In the genomic region with DNA sequence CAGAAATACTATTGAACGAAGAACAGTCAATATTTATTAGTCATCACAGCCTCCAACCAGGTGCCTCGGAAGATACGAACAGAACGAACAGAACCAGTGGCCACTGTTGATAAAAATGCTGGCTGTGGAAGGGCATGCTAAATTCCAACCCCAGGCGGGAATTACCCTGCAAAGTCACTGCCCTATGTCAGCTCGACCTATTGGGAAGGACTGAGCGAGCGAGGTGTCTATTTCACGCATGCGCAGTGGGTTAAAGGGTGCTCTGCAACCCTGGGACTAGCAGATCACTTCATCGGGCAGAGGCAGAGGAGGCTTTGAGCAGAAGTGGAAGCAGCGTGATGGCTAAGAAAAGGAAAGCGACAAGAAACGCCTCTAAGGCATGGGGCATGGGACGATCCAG, we compare ENCODE assay signal across 23 mouse cellular contexts. TPM values are rescaled to one million over a fixed set of nuclear protein-coding genes. Genes with fewer than 3 reads are reported as not detected.
DNase-seq lines count a peak whose midpoint lies in the region; ATAC-seq lines count a peak whose summit lies in the region.
"Had no signal": no experiment of that assay in that cellular context is flagged by ENCODE, and none has a peak within 500 bp of the region (broad histone marks: within the 10 kb centered on the region; RNA-seq: fewer than 3 reads in every experiment).

No protein-coding gene starts in this region.

- H3K27ac ChIP-seq in intestine, embryonic 15.5 days = no peak overlapping the region
- H3K27ac ChIP-seq in liver, embryonic 13.5 days = no peak overlapping the region
- H3K27ac ChIP-seq in stomach, embryonic 16.5 days (ENCODE audit: low read length) = no peak overlapping the region
- H3K27ac ChIP-seq in hindbrain, embryonic 14.5 days = no peak overlapping the region
- no peak overlapping the region for H3K27ac ChIP-seq in hindbrain, embryonic 11.5 days (ENCODE audit: low read depth, low read length)
- H3K27ac ChIP-seq: embryonic facial prominence, embryonic 13.5 days; forebrain, embryonic 15.5 days; hindbrain, embryonic 10.5 days; kidney, embryonic 15.5 days; limb, embryonic 12.5 days; neural tube, embryonic 13.5 days had no signal

- no peaks in the 10 kb centered on the region for H3K36me3 ChIP-seq in intestine, embryonic 15.5 days
- no peaks in the 10 kb centered on the region for H3K36me3 ChIP-seq in liver, embryonic 13.5 days
- H3K36me3 ChIP-seq in stomach, embryonic 16.5 days (ENCODE audit: control insufficient read depth, insufficient read depth, low read length) = no peaks in the 10 kb centered on the region
- no peaks in the 10 kb centered on the region for H3K36me3 ChIP-seq in hindbrain, embryonic 14.5 days (replicated peaks; ENCODE audit: control insufficient read depth, insufficient read depth)
- no peaks in the 10 kb centered on the region for H3K36me3 ChIP-seq in hindbrain, embryonic 11.5 days (ENCODE audit: control insufficient read depth, insufficient read depth, low read length)
- H3K36me3 ChIP-seq: embryonic facial prominence, embryonic 13.5 days; forebrain, embryonic 15.5 days; hindbrain, embryonic 10.5 days; kidney, embryonic 15.5 days; limb, embryonic 12.5 days; neural tube, embryonic 13.5 days had no signal

- no peaks in the 10 kb centered on the region for H3K27me3 ChIP-seq in intestine, embryonic 15.5 days (replicated peaks)
- 0 out of 2 replicates have a peak, but pooled peaks cover 4% of the 10 kb centered on the region for H3K27me3 ChIP-seq in liver, embryonic 13.5 days
- no peaks in the 10 kb centered on the region for H3K27me3 ChIP-seq in stomach, embryonic 16.5 days (ENCODE audit: control insufficient read depth, insufficient read depth, low read length)
- H3K27me3 ChIP-seq in hindbrain, embryonic 14.5 days (ENCODE audit: control insufficient read depth, insufficient read depth, low read length) = no peaks in the 10 kb centered on the region
- H3K27me3 ChIP-seq in hindbrain, embryonic 11.5 days (ENCODE audit: control insufficient read depth, insufficient read depth, low read length) = no peaks in the 10 kb centered on the region
- H3K27me3 ChIP-seq: embryonic facial prominence, embryonic 13.5 days; forebrain, embryonic 15.5 days; kidney, embryonic 15.5 days; neural tube, embryonic 13.5 days had no signal

- no peak overlapping the region for H3K4me3 ChIP-seq in intestine, embryonic 15.5 days (replicated peaks)
- H3K4me3 ChIP-seq in liver, embryonic 13.5 days (replicated peaks) = no peak overlapping the region
- no peak overlapping the region for H3K4me3 ChIP-seq in stomach, embryonic 16.5 days (replicated peaks; ENCODE audit: low read length)
- H3K4me3 ChIP-seq in hindbrain, embryonic 14.5 days (replicated peaks; ENCODE audit: low read length) = no peak overlapping the region
- no peak overlapping the region for H3K4me3 ChIP-seq in hindbrain, embryonic 11.5 days (ENCODE audit: low read depth, low read length)
- H3K4me3 ChIP-seq: embryonic facial prominence, embryonic 13.5 days; forebrain, embryonic 15.5 days; hindbrain, embryonic 10.5 days; kidney, embryonic 15.5 days; limb, embryonic 12.5 days; neural tube, embryonic 13.5 days had no signal

- WGBS in intestine, embryonic 15.5 days = 45% methylated on average over 15 of the region's 15 CpGs
- 54% methylated on average over 15 of the region's 15 CpGs for WGBS in liver, embryonic 13.5 days (ENCODE audit: insufficient replicate concordance)
- WGBS in stomach, embryonic 16.5 days = 53% methylated on average over 15 of the region's 15 CpGs
- WGBS in hindbrain, embryonic 14.5 days = 84% methylated on average over 15 of the region's 15 CpGs
- WGBS in hindbrain, embryonic 11.5 days = 82% methylated on average over 15 of the region's 15 CpGs

- peaks cover 18% of the 10 kb centered on the region; the same call in 1 of the 2 replicates for H3K4me1 ChIP-seq in intestine, embryonic 15.5 days (replicated peaks)
- peaks cover 8% of the 10 kb centered on the region; the same call in 1 of the 2 replicates for H3K4me1 ChIP-seq in liver, embryonic 13.5 days (replicated peaks)
- no peaks in the 10 kb centered on the region for H3K4me1 ChIP-seq in stomach, embryonic 16.5 days (ENCODE audit: control insufficient read depth, insufficient read depth, low read length)
- H3K4me1 ChIP-seq in hindbrain, embryonic 14.5 days (replicated peaks; ENCODE audit: control insufficient read depth, insufficient read depth, low read length) = no peaks in the 10 kb centered on the region
- H3K4me1 ChIP-seq in hindbrain, embryonic 11.5 days (replicated peaks; ENCODE audit: control insufficient read depth, insufficient read depth, low read length) = no peaks in the 10 kb centered on the region
- H3K4me1 ChIP-seq: embryonic facial prominence, embryonic 13.5 days; forebrain, embryonic 15.5 days; kidney, embryonic 15.5 days; limb, embryonic 12.5 days had no signal

- H3K9me3 ChIP-seq in intestine, embryonic 15.5 days = no peaks in the 10 kb centered on the region
- H3K9me3 ChIP-seq in liver, embryonic 13.5 days (replicated peaks) = no peaks in the 10 kb centered on the region
- H3K9me3 ChIP-seq in stomach, embryonic 16.5 days (replicated peaks; ENCODE audit: control insufficient read depth, low read length) = no peaks in the 10 kb centered on the region
- no peaks in the 10 kb centered on the region for H3K9me3 ChIP-seq in hindbrain, embryonic 14.5 days (ENCODE audit: control insufficient read depth, low read length)
- H3K9me3 ChIP-seq in hindbrain, embryonic 11.5 days (ENCODE audit: control insufficient read depth, low read length) = no peaks in the 10 kb centered on the region
- H3K9me3 ChIP-seq: embryonic facial prominence, embryonic 13.5 days; forebrain, embryonic 15.5 days; hindbrain, embryonic 10.5 days; kidney, embryonic 15.5 days; limb, embryonic 12.5 days; neural tube, embryonic 13.5 days had no signal

- peak; percentile 12 for DNase-seq in cerebellum, adult 9-10 months
- DNase-seq in cerebellum, postnatal 14 days = no peak
- DNase-seq in liver, embryonic 13.5 days = no peak
- no peak for DNase-seq in hindbrain, embryonic 14.5 days (ENCODE audit: low spot score)
- no peak for DNase-seq in left cerebral cortex, adult 11 months (ENCODE audit: low spot score)
- no peak for DNase-seq in hindbrain, embryonic 11.5 days (ENCODE audit: low spot score)
- DNase-seq: adrenal gland, adult 2 months; cerebellum, adult 8-10 months; gastrocnemius, postnatal 36 days; midbrain, embryonic 14.5 days; right cerebral cortex, postnatal 25 days had no signal

- peak overlapping the region; percentile 37; the same call in 1 of the 2 replicates for H3K4me2 ChIP-seq in intestine, embryonic 15.5 days (replicated peaks)
- H3K4me2 ChIP-seq in liver, embryonic 13.5 days = peak overlapping the region; percentile 30; the same call in 1 of the 2 replicates
- H3K4me2 ChIP-seq in stomach, embryonic 16.5 days (ENCODE audit: low read depth, low read length) = peak overlapping the region; percentile 30; the same call in 1 of the 2 replicates
- no peak overlapping the region for H3K4me2 ChIP-seq in hindbrain, embryonic 14.5 days (replicated peaks)
- H3K4me2 ChIP-seq in hindbrain, embryonic 11.5 days (replicated peaks; ENCODE audit: low read depth, low read length) = no peak overlapping the region
- H3K4me2 ChIP-seq: embryonic facial prominence, embryonic 13.5 days; forebrain, embryonic 15.5 days; kidney, embryonic 15.5 days; limb, embryonic 12.5 days; neural tube, embryonic 13.5 days had no signal

- 0 out of 2 replicates have a peak, but pooled peaks have one; percentile 25 for ATAC-seq in intestine, embryonic 15.5 days
- ATAC-seq in liver, embryonic 13.5 days (ENCODE audit: low read depth) = peak; percentile 61
- peak; percentile 42; the same call in 1 of the 2 replicates for ATAC-seq in stomach, embryonic 16.5 days (ENCODE audit: insufficient read depth, low FRiP score)
- ATAC-seq in hindbrain, embryonic 14.5 days (ENCODE audit: low FRiP score) = no peak
- no peak for ATAC-seq in hindbrain, embryonic 11.5 days (ENCODE audit: low FRiP score)
- ATAC-seq: forebrain, embryonic 15.5 days; inflammation-experienced regulatory T-cells, adult 6 months had no signal

- no peak overlapping the region for H3K9ac ChIP-seq in intestine, embryonic 15.5 days
- no peak overlapping the region for H3K9ac ChIP-seq in liver, embryonic 13.5 days
- H3K9ac ChIP-seq in stomach, embryonic 16.5 days (ENCODE audit: low read length) = no peak overlapping the region
- H3K9ac ChIP-seq in hindbrain, embryonic 14.5 days = no peak overlapping the region
- no peak overlapping the region for H3K9ac ChIP-seq in hindbrain, embryonic 11.5 days (ENCODE audit: low read depth, low read length)
- H3K9ac ChIP-seq: embryonic facial prominence, embryonic 13.5 days; forebrain, embryonic 15.5 days; kidney, embryonic 15.5 days; limb, embryonic 12.5 days; neural tube, embryonic 13.5 days had no signal

RNA-seq across cellular contexts. Expression of a gene that starts 4.3 kb away (rescaled TPM):
- polyA plus RNA-seq in intestine, embryonic 15.5 days (2015; fragmentation: Nextera tagmentation; extraction: Ambion mirVana) = 710 and 905 TPM in 2 replicates
- polyA plus RNA-seq in liver, embryonic 13.5 days (2015; fragmentation: Nextera tagmentation; extraction: Ambion mirVana) = 4.7 and 6.0 TPM in 2 replicates
- 109 and 128 TPM in 2 replicates for polyA plus RNA-seq in stomach, embryonic 16.5 days (2015; fragmentation: Nextera tagmentation; extraction: Ambion mirVana)
- 2.9 and 4.5 TPM in 2 replicates for polyA plus RNA-seq in hindbrain, embryonic 14.5 days (2014; fragmentation: Nextera tagmentation; extraction: Ambion mirVana)
- 0.35 and 0.79 TPM in 2 replicates for polyA plus RNA-seq in hindbrain, embryonic 11.5 days (2014; fragmentation: Nextera tagmentation; extraction: Ambion mirVana)
- polyA plus RNA-seq: cortical plate, adult 2 months; embryonic facial prominence, embryonic 13.5 days; hindbrain, embryonic 10.5 days; inflammation-experienced regulatory T-cells, adult 6 months; limb, embryonic 12.5 days had no signal

RNA-seq across cellular contexts. Expression of a gene that starts 10.3 kb away (rescaled TPM):
- 2.5 and 7.8 TPM in 2 replicates for polyA plus RNA-seq in intestine, embryonic 15.5 days (2015; fragmentation: Nextera tagmentation; extraction: Ambion mirVana)
- polyA plus RNA-seq in liver, embryonic 13.5 days (2015; fragmentation: Nextera tagmentation; extraction: Ambion mirVana) = not detected in 2 replicates
- 99.1 and 132 TPM in 2 replicates for polyA plus RNA-seq in stomach, embryonic 16.5 days (2015; fragmentation: Nextera tagmentation; extraction: Ambion mirVana)
- polyA plus RNA-seq in hindbrain, embryonic 14.5 days (2014; fragmentation: Nextera tagmentation; extraction: Ambion mirVana) = not detected in 2 replicates
- not detected in 2 replicates for polyA plus RNA-seq in hindbrain, embryonic 11.5 days (2014; fragmentation: Nextera tagmentation; extraction: Ambion mirVana)
- polyA plus RNA-seq: adrenal gland, adult 2 months; cortical plate, adult 2 months; embryonic facial prominence, embryonic 13.5 days; forebrain, embryonic 15.5 days; heart, embryonic 16.5 days; hindbrain, embryonic 10.5 days; inflammation-experienced regulatory T-cells, adult 6 months; limb, embryonic 12.5 days; midbrain, embryonic 14.5 days; neural tube, embryonic 13.5 days had no signal

RNA-seq across cellular contexts. Expression of a gene that starts 31.3 kb away (rescaled TPM):
- 5.2 and 5.8 TPM in 2 replicates for polyA plus RNA-seq in intestine, embryonic 15.5 days (2015; fragmentation: Nextera tagmentation; extraction: Ambion mirVana)
- 0.43 TPM in 1 of 2 replicates, not detected in the other for polyA plus RNA-seq in liver, embryonic 13.5 days (2015; fragmentation: Nextera tagmentation; extraction: Ambion mirVana)
- polyA plus RNA-seq in stomach, embryonic 16.5 days (2015; fragmentation: Nextera tagmentation; extraction: Ambion mirVana) = 263 and 418 TPM in 2 replicates
- not detected in 2 replicates for polyA plus RNA-seq in hindbrain, embryonic 14.5 days (2014; fragmentation: Nextera tagmentation; extraction: Ambion mirVana)
- not detected in 2 replicates for polyA plus RNA-seq in hindbrain, embryonic 11.5 days (2014; fragmentation: Nextera tagmentation; extraction: Ambion mirVana)
- polyA plus RNA-seq: cortical plate, adult 2 months; embryonic facial prominence, embryonic 13.5 days; forebrain, embryonic 15.5 days; heart, embryonic 16.5 days; hindbrain, embryonic 10.5 days; limb, embryonic 12.5 days; lung, embryonic 16.5 days; midbrain, embryonic 14.5 days; neural tube, embryonic 13.5 days had no signal

Comparison
In these comparisons a context has a peak if more than half of its experiments do, and no peak if none do; other contexts are left out.
1. ATAC-seq: peak in intestine, embryonic 15.5 days (single experiment), liver, embryonic 13.5 days (single experiment) and stomach, embryonic 16.5 days (single experiment); none in hindbrain, embryonic 14.5 days (single experiment) and hindbrain, embryonic 11.5 days (single experiment).
2. H3K4me2 ChIP-seq: peak in intestine, embryonic 15.5 days (single experiment), liver, embryonic 13.5 days (single experiment) and stomach, embryonic 16.5 days (single experiment); none in hindbrain, embryonic 14.5 days (single experiment) and hindbrain, embryonic 11.5 days (single experiment).
3. RNA of a gene that starts 4.3 kb away (polyA plus RNA-seq): 710 to 905 TPM in intestine, embryonic 15.5 days and 109 to 128 TPM in stomach, embryonic 16.5 days; 4.7 to 6.0 TPM in liver, embryonic 13.5 days, 2.9 to 4.5 TPM in hindbrain, embryonic 14.5 days and 0.35 to 0.79 TPM in hindbrain, embryonic 11.5 days; every median in the first group is over 10 times any median in the second.
4. RNA of a gene that starts 10.3 kb away (polyA plus RNA-seq): 99.1 to 132 TPM in stomach, embryonic 16.5 days; 2.5 to 7.8 TPM in intestine, embryonic 15.5 days, not detected in liver, embryonic 13.5 days, not detected in hindbrain, embryonic 14.5 days and not detected in hindbrain, embryonic 11.5 days; every median in the first group is over 10 times any median in the second.
5. RNA of a gene that starts 31.3 kb away (polyA plus RNA-seq): 263 to 418 TPM in stomach, embryonic 16.5 days; 5.2 to 5.8 TPM in intestine, embryonic 15.5 days, not detected in hindbrain, embryonic 14.5 days, 0.43 TPM in liver, embryonic 13.5 days and not detected in hindbrain, embryonic 11.5 days; every median in the first group is over 10 times any median in the second.